Mouse (Mus musculus) heart, postnatal 4 days (tissue): ENCODE measurements around the gene Taar7a. TPM values are rescaled to one million over a fixed set of nuclear protein-coding genes. Genes with fewer than 3 reads are reported as not detected.

Experiments
- DNase-seq: peaks from one replicate; pipeline ENCODE4 v3.0.0; 2021
- total RNA-seq, 2 experiments: library from RNA; stranded (reverse); gene quantifications; 2 replicates each; pipeline ENCODE4 v1.2.3; 2021

Taar7a gene
- total RNA-seq: not detected

DNA sequence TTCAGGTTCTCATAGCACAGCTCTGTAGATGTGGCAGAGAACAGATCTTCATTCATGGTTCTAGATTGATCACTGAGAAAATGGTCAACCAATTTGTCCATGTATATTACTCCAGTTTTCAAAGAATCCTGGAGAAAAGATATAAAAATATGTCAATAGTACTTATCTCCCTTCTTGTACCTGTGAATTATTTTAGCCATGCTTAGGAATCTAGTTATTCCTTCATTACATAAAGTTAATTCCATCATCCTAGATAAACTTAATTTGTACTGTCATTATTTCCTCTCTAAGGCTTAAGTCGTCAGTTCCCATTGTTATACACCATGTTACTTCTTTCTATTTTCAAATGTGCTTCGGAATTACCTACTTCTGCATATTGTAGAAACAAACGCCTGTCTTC lies at the start of gene Taar7a:
Gene Taar7a (minus strand): TSS at position 101 of the 400 bp plus-strand sequence.
- no peak for DNase-seq

DNA sequence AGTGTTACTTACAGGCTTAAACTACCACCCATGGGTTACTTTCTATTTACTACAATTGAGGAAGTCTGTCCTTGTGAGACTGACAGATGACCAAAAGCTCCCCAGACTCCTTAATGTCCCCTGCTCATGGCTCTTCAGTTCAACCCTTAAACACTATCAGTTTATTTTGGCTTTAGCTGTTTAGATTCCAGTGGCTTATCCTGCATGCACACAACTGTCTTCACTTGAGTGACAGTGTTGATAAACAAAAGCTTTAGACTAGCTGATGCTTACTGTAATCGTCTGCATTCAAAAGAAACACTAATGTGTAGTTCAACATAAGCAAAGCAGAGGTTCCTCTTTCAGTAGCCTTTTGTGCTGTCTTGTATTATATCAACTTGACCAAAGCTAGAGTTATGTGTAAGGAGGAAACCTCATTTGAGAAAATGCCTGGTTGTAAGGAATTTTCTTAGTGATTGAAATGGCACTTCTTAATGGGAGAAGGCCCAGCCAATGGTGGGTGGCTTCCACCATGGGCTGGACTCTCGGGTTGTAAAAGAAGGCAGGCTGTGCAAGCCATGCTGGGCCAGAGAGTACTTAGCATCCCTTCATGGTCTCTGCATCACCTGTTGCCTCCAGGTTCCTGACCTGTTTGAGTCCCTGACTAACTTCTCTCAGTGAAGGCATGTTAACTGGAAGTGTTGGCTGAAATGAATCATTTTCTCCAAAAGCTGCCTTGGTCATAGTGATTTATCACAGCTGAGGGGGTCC lies 47.0 kb upstream of the Taar7a start:
- no peak for DNase-seq

- no peak for DNase-seq
These were observed 44.0 kb upstream of the Taar7a start, which contains the start of gene Taar7e for GRCm38 (mm10) chr10:24037314-24037713. Gene Taar7e (plus strand): TSS chr10:24037614.

DNA sequence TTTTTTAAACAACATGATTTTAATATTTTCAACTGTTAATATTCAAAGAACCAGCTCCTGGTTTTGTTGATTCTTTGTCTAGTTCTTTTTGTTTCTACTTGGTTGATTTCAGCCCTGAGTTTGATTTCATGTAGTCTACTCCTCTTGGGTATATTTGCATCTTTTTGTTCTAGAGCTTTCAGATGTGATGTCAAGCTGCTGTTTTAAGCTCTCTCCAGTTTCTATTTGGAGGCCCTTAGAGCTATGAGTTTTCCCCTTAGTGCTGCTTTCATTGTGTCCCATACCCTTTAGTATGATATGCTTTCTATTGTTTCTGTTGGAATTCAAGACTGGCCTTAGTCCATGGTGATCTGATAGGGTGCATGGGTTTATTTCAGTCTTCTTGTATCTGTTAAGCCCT lies 38.1 kb upstream of the Taar7a start:
- DNase-seq: no peak

- no peak for DNase-seq
These were observed 33.6 kb upstream of the Taar7a start, which contains the start of gene Taar7d for GRCm38 (mm10) chr10:24026922-24027321. Gene Taar7d (plus strand): TSS chr10:24027222.

GRCm38 (mm10) chr10:24008143-24008542 lies 14.9 kb upstream of the Taar7a start:
- no peak for DNase-seq

DNA sequence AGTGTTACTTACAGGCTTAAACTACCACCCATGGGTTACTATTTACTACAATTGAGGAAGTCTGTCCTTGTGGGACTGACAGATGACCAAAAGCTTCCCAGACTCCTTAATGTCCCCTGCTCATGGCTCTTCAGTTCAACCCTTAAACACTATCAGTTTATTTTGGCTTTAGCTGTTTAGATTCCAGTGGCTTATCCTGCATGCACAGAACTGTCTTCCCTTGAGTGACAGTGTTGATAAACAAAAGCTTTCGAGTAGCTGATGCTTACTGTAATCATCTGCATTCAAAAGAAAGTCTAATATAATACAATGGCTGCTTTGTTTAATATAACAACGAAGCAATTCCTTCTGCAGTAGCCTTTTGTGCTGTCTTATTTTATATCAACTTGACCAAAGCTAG lies 13.8 kb upstream of the Taar7a start:
- no peak for DNase-seq

GRCm38 (mm10) chr10:24006442-24006841 lies 13.2 kb upstream of the Taar7a start:
- no peak for DNase-seq

DNA sequence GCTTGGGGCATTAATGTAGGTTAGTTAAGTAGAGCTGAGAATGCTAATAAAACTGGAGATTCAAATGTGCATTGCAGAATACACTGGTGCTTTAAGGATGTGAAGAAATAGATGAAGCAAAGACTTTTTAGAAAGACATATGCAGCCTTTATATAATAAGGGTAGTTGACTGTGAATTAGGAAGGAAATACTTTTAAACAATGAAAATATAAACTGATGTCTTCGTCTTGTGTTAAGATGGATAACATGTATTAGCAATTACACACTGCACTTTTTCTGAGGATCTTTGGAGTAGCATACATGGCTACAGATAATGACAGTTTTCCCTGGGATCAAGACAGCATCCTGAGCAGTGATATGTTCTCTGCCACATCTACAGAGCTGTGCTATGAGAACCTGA lies 6.4 kb upstream of the Taar7a start, which contains the start of gene Taar7b:
Gene Taar7b (plus strand): TSS at position 301 of the 400 bp plus-strand sequence.
- DNase-seq: no peak

GRCm38 (mm10) chr10:23986419-23986818 lies 6.9 kb downstream of the Taar7a start:
- DNase-seq: no peak

GRCm38 (mm10) chr10:23985546-23985945 lies 7.7 kb downstream of the Taar7a start, which contains the start of gene Taar6:
Gene Taar6 (minus strand): TSS chr10:23985646.
- DNase-seq: no peak

GRCm38 (mm10) chr10:23978901-23979705 lies 14.2 kb downstream of the Taar7a start:
- DNase-seq: peak; percentile 86

DNA sequence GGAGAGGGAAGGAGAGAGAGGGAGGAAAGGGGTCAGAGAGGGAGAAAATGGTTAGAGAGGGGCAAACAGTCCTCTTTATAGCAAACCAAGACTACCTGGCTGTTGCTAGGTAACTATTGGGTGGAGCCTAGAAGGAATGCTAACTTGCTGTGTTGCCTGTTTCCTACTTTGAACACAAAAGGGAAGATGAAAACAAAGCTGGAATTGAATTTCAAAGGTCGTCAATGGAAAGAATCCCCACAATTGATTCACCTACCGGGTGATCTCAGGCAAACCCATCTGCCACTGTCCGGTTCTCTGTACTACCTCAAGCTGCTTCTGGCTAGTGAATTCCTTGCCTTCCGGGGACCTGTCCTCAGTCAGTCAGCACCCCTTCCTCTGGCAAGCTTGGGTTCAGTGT lies 15.3 kb downstream of the Taar7a start:
- DNase-seq: no peak

DNA sequence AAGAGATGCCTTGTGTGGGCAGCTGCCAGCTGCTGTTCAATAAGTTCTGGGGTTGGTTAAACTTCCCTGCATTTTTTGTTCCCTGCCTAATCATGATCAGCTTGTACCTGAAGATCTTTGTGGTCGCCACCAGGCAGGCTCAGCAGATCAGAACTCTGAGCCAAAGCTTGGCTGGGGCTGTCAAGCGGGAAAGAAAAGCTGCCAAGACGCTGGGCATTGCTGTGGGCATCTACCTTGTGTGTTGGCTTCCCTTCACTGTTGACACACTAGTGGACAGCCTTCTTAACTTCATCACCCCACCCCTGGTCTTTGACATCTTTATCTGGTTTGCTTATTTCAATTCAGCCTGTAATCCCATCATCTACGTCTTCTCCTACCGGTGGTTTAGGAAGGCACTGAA lies 22.0 kb downstream of the Taar7a start:
- no peak for DNase-seq

DNA sequence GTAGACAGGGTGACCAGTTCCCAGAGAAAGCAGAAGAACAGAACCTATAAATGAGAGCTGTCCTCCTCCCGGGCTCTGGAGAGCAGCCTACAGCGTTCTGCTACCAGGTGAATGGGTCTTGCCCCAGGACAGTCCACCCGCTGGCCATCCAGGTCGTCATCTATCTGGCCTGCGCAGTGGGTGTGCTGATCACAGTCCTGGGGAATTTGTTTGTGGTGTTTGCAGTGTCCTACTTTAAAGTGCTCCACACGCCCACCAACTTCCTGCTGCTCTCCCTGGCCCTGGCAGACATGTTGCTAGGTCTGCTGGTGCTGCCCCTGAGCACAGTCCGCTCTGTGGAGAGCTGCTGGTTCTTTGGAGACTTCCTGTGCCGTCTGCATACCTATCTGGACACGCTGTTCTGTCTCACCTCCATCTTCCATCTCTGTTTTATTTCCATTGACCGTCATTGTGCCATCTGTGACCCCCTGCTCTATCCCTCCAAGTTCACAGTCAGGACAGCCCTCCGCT lies 22.6 kb downstream of the Taar7a start, which contains the start of gene Taar5:
Gene Taar5 (plus strand): TSS at position 51 of the 510 bp plus-strand sequence.
- DNase-seq: no peak

DNA sequence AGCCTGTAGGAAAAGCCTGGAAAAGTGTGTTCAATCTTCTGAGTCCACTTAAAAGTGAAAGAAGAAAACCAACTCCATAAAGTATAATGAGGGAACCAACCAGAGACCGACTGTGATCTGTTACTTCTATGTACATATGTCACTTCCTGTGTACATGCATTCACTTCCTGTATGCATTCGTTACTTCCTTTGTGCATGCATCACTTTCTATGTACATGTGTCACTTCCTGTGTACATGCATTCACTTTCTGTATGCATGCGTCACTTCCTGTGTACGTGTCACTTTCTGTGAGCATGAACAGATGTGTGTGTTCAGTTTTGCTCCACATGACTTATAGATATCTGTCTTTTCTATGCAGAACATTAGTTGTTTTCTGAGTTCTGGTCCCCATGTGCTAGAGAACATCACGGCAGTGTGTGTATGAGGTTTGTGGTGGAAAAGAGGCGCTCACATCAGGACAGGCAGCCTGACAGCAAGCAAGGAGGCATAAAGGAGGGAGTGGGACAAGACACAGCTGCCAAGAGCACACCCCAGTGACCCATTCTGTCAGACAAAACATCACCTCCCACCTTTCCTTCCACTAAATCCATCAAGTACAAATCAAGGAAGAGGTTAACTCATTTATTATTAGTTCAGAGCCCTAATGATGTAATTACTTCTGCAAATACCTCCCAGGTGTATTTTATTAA lies 28.2 kb downstream of the Taar7a start:
- DNase-seq: no peak

- DNase-seq: peak; percentile 48
These were observed 29.8 kb downstream of the Taar7a start for GRCm38 (mm10) chr10:23963444-23963843.

- no peak for DNase-seq
These were observed 32.8 kb downstream of the Taar7a start, which contains the start of gene Taar4 for GRCm38 (mm10) chr10:23960444-23960915. Gene Taar4 (plus strand): TSS chr10:23960494.

- no peak for DNase-seq
These were observed 34.2 kb downstream of the Taar7a start for GRCm38 (mm10) chr10:23959071-23959470.

DNA sequence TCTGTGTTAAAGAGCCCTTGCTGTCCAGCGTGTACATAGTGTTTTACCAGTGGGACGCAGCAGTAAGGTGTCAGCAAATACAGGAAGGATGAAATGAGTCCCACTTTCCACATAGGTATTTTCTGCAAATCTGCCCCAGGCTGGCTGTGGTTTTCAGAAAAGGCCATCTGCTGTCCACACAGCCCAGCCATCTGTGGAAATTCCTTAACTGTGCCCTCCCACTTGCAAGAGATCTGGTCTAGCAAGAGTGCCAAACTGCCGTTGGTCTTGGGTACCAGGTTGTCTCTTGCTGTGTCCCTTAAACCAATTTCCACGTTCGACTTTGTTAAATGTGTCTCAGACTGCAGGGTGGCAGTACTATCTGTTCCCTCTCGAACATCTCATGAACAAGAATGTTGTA lies 41.6 kb downstream of the Taar7a start:
- DNase-seq: no peak

DNA sequence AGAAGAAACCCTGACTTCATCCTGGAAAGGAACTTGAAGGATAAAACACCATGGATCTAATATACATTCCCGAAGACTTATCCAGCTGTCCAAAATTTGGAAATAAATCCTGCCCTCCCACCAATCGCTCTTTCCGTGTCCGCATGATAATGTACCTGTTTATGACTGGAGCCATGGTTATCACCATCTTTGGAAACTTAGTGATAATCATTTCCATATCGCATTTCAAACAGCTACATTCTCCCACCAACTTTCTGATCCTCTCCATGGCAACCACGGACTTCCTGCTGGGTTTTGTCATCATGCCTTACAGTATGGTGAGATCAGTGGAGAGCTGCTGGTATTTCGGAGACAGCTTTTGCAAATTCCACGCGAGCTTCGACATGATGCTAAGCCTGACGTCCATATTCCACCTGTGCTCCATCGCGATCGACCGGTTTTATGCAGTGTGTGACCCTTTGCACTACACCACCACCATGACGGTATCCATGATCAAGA lies 43.7 kb downstream of the Taar7a start, which contains the start of gene Taar3:
Gene Taar3 (plus strand): TSS at position 51 of the 498 bp plus-strand sequence.
- DNase-seq: no peak

DNA sequence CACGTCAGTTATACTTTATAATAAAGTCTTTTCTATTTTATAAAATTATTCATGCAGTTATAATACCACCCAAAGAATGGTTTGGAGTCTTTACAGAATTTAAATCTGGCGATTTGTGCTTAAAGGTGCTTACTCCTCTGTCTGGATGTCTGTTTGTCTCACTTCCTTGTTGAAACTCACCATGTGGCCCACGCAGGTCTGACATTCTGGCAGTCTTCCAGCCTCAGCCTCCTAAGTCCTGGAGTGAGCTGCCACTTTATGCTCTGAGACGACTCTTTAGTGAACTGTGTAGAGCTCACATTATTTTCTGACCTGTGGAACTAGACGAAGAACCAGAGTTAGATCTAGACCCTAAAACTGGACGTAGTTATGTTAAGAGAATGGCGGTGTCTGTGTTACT lies 45.3 kb downstream of the Taar7a start:
- DNase-seq: peak; percentile 11
